Mouse (Mus musculus): ENCODE data around the gene Dennd6a.

DNA sequence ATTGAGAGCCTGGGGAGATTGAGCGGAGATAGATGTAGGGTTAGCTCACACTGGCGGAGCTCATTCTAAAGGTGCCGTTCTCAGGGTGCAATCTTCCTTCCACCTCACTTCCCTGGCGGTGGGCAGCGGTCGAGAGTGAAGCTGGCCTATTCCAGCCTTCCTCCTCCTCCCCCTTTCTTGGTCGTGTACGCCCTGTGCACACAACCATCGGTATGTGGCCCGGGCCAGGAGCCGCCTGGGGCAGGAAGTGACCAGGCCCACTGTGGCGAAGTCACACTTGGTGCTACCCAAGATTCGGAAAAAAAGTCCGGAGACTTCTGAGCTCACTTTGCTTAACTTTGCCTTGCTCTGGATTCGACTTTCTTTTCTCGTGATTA, 65.0 kb downstream of the Dennd6a start:
- no peak for TF ChIP-seq CTCF (IDR thresholded peaks at IDR 0.05; ENCODE audit: insufficient read depth, low read depth, low read length)
- TF ChIP-seq POLR2A (IDR thresholded peaks at IDR 0.05; ENCODE audit: insufficient read depth, low read depth, low read length), result no peak

All from olfactory bulb, adult 2 months (tissue).